In the genomic region with DNA sequence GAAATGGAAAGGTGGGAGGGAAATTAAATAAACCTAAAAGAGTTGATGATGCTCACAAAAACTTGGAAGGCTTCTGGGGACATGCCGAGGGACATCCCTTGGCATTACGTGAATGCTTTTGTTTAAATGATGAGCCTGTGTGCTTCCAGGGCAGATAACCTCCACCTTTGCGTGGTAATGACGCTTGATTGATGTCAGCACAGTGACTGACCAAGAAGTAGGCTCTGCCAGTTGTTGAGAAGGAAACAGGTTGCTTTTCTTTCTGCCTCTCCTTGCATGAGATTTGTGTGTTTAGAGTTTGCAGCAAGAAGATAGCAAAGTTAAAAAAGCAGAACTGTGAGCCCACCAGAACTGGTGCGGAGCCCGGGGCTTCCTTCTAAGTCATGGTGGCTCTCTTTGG, we compare ENCODE assay signal across 10 mouse cellular contexts. TPM values are rescaled to one million over a fixed set of nuclear protein-coding genes. Genes with fewer than 3 reads are reported as not detected.
DNase-seq lines count a peak whose midpoint lies in the region; ATAC-seq lines count a peak whose summit lies in the region.
"Had no signal": no experiment of that assay in that cellular context is flagged by ENCODE, and none has a peak within 500 bp of the region (broad histone marks: within the 10 kb centered on the region; RNA-seq: fewer than 3 reads in every experiment).

No protein-coding gene starts in this region.

- no peaks in the 10 kb centered on the region for H3K27me3 ChIP-seq in hindbrain, embryonic 15.5 days
- H3K27me3 ChIP-seq in hindbrain, embryonic 10.5 days (ENCODE audit: insufficient read depth, poor library complexity, severe bottlenecking), result no peaks in the 10 kb centered on the region
- no peaks in the 10 kb centered on the region for H3K27me3 ChIP-seq in neural tube, embryonic 14.5 days (ENCODE audit: control insufficient read depth, insufficient read depth, low read length)
- no peaks in the 10 kb centered on the region for H3K27me3 ChIP-seq in lung, embryonic 15.5 days
- H3K27me3 ChIP-seq: embryonic facial prominence, embryonic 13.5 days; hindbrain, embryonic 12.5 days had no signal

- ATAC-seq in hindbrain, embryonic 15.5 days (ENCODE audit: low FRiP score, low read depth), result no peak
- no peak for ATAC-seq in neural tube, embryonic 14.5 days (ENCODE audit: low read depth)
- ATAC-seq in lung, embryonic 15.5 days (ENCODE audit: borderline replicate concordance, extremely low read depth, low FRiP score, low TSS enrichment), result no peak

- 66% methylated on average over 6 of the region's 6 CpGs for WGBS in hindbrain, embryonic 15.5 days
- 78% methylated on average over 6 of the region's 6 CpGs for WGBS in hindbrain, embryonic 10.5 days
- 81% methylated on average over 6 of the region's 6 CpGs for WGBS in neural tube, embryonic 14.5 days
- WGBS in lung, embryonic 15.5 days, result 48% methylated on average over 6 of the region's 6 CpGs

- no peaks in the 10 kb centered on the region for H3K9me3 ChIP-seq in hindbrain, embryonic 15.5 days
- no peaks in the 10 kb centered on the region for H3K9me3 ChIP-seq in hindbrain, embryonic 10.5 days
- no peaks in the 10 kb centered on the region for H3K9me3 ChIP-seq in neural tube, embryonic 14.5 days (ENCODE audit: control insufficient read depth, low read length)
- H3K9me3 ChIP-seq in lung, embryonic 15.5 days, result no peaks in the 10 kb centered on the region
- H3K9me3 ChIP-seq: embryonic facial prominence, embryonic 13.5 days; hindbrain, embryonic 12.5 days; liver, embryonic 15.5 days had no signal

- no peak overlapping the region for H3K27ac ChIP-seq in hindbrain, embryonic 15.5 days (replicated peaks)
- no peak overlapping the region for H3K27ac ChIP-seq in hindbrain, embryonic 10.5 days
- no peak overlapping the region for H3K27ac ChIP-seq in neural tube, embryonic 14.5 days (ENCODE audit: low read depth, low read length)
- H3K27ac ChIP-seq in lung, embryonic 15.5 days, result 0 out of 2 replicates have a peak overlapping the region, but pooled peaks have one; percentile 25
- H3K27ac ChIP-seq: hindbrain, embryonic 12.5 days; liver, embryonic 15.5 days had no signal

- no peak for DNase-seq in hindbrain, embryonic 10.5 days (ENCODE audit: low spot score)
- no peak for DNase-seq in neural tube, embryonic 10.5 days (ENCODE audit: extremely low spot score, low spot score)
- no peak for DNase-seq in spleen, postnatal 10 days (ENCODE audit: low spot score in 2 of 2)
- DNase-seq in adrenal gland, postnatal 14 days, result no peak

- H3K4me3 ChIP-seq in hindbrain, embryonic 15.5 days, result peak overlapping the region; percentile 10; the same call in 1 of the 2 replicates
- H3K4me3 ChIP-seq in hindbrain, embryonic 10.5 days, result no peak overlapping the region
- 0 out of 2 replicates have a peak overlapping the region, but pooled peaks have one; percentile 1 for H3K4me3 ChIP-seq in neural tube, embryonic 14.5 days (ENCODE audit: low read depth, low read length)
- H3K4me3 ChIP-seq in lung, embryonic 15.5 days, result peak overlapping the region; percentile 34
- H3K4me3 ChIP-seq: embryonic facial prominence, embryonic 13.5 days; hindbrain, embryonic 12.5 days; liver, embryonic 15.5 days had no signal

- H3K4me1 ChIP-seq in hindbrain, embryonic 15.5 days (replicated peaks), result peaks cover 10% of the 10 kb centered on the region
- peaks cover 32% of the 10 kb centered on the region for H3K4me1 ChIP-seq in hindbrain, embryonic 10.5 days (replicated peaks)
- H3K4me1 ChIP-seq in neural tube, embryonic 14.5 days (ENCODE audit: control insufficient read depth, insufficient read depth, low read length), result peaks cover 5% of the 10 kb centered on the region; the same call in 1 of the 2 replicates
- no peaks in the 10 kb centered on the region for H3K4me1 ChIP-seq in lung, embryonic 15.5 days
- H3K4me1 ChIP-seq: embryonic facial prominence, embryonic 13.5 days; liver, embryonic 15.5 days had no signal

- no peak overlapping the region for H3K9ac ChIP-seq in hindbrain, embryonic 15.5 days
- H3K9ac ChIP-seq in neural tube, embryonic 14.5 days (replicated peaks; ENCODE audit: low read depth, low read length), result no peak overlapping the region; the same call in 1 of the 2 replicates
- H3K9ac ChIP-seq in lung, embryonic 15.5 days, result no peak overlapping the region
- H3K9ac ChIP-seq: embryonic facial prominence, embryonic 13.5 days; hindbrain, embryonic 12.5 days; liver, embryonic 15.5 days had no signal

- H3K4me2 ChIP-seq in hindbrain, embryonic 15.5 days, result no peak overlapping the region
- no peak overlapping the region for H3K4me2 ChIP-seq in neural tube, embryonic 14.5 days (ENCODE audit: low read depth, low read length)
- peak overlapping the region; percentile 12; the same call in 1 of the 2 replicates for H3K4me2 ChIP-seq in lung, embryonic 15.5 days
- H3K4me2 ChIP-seq: embryonic facial prominence, embryonic 13.5 days; hindbrain, embryonic 12.5 days; liver, embryonic 15.5 days had no signal

- no peaks in the 10 kb centered on the region for H3K36me3 ChIP-seq in hindbrain, embryonic 15.5 days
- H3K36me3 ChIP-seq in hindbrain, embryonic 10.5 days, result no peaks in the 10 kb centered on the region
- no peaks in the 10 kb centered on the region for H3K36me3 ChIP-seq in neural tube, embryonic 14.5 days (ENCODE audit: control insufficient read depth, insufficient read depth, low read length)
- H3K36me3 ChIP-seq in lung, embryonic 15.5 days, result no peaks in the 10 kb centered on the region
- H3K36me3 ChIP-seq: embryonic facial prominence, embryonic 13.5 days; hindbrain, embryonic 12.5 days; liver, embryonic 15.5 days had no signal

RNA-seq across cellular contexts. Expression of a gene that starts 1.1 kb away (rescaled TPM):
- polyA plus RNA-seq in hindbrain, embryonic 15.5 days (2015; fragmentation: Nextera tagmentation; extraction: Ambion mirVana), result 5.2 and 7.7 TPM in 2 replicates
- polyA plus RNA-seq in hindbrain, embryonic 10.5 days (2016; fragmentation: Nextera tagmentation; extraction: Ambion mirVana), result 5.1 and 8.0 TPM in 2 replicates
- 4.7 and 8.9 TPM in 2 replicates for polyA plus RNA-seq in neural tube, embryonic 14.5 days (2014; fragmentation: Nextera tagmentation; extraction: Ambion mirVana)
- 26.0 and 32.5 TPM in 2 replicates for polyA plus RNA-seq in lung, embryonic 15.5 days (2015; fragmentation: Nextera tagmentation; extraction: Ambion mirVana)
- total RNA-seq in adrenal gland, postnatal 14 days (2021), result 23.3 and 30.3 TPM in 2 replicates
